Mouse (Mus musculus) embryo, embryonic 11.5 days (tissue): ENCODE measurements around the gene Cib2.
A peak's percentile ranks its signal among the peaks of the same experiment; 100 is the strongest.

Source experiments
- DNase-seq: peaks from one replicate; pipeline ENCODE4 v3.0.0-alpha.2; 2012; ENCODE audit warnings: low read depth, low spot score

The Cib2 gene

GRCm38 (mm10) chr9:54544954-54545315 is 15.1 kb downstream of the Cib2 start:
- no peak for DNase-seq

DNA sequence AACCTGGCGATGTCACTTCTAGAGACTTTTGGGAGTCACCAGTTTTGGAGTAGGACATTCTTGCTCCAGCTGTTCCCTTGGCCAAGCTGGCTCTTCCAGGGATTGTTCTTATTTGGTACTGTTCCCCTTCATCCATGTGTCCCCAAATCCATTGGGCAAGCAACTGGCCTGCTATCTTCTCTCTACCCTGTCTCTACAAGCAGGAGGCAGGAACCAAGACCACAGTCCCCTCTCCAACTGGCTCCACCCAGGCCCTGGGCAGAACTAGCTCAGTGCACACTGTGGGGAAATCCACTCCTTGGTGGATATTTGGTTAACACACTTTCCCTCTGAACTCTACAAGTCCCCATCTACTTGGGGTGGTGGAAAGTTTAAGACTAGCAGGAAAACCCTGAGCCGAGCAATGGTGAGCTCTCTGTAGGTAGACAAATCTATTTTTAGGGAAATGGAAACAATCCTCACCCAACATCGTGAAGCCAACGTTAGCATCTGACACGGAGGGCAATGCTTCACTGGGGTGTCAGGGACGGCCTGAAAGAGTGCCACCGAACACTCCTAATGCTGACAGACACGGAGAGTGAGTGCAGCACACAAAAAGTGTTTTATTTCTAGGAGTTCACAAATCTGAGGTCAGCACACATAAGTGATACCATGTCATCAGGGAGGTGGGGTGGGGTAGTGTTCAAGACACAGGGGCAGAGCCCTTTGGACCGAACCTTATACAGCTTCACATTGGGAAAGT is 15.6 kb downstream of the Cib2 start:
- DNase-seq = no peak

DNA sequence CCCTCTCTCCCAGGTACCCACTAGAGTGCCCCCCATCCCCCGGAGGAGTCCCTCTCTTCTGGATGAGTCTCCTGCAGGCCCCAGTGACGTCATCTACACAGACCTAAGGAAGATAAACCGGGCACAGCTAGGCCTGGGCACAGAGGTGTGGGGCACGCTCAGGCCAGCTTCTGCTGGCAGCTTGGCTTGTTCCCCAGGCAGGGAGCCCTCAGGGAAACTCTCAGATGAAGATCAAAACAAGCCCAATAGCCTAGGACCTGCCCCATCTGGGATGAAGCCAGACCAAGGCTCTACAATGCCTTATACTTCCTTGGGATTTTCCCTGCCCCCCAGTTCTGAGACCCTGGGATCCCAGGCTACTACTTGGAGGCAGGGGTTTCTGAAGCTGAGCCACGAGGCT is 19.2 kb downstream of the Cib2 start:
- no peak for DNase-seq

DNA sequence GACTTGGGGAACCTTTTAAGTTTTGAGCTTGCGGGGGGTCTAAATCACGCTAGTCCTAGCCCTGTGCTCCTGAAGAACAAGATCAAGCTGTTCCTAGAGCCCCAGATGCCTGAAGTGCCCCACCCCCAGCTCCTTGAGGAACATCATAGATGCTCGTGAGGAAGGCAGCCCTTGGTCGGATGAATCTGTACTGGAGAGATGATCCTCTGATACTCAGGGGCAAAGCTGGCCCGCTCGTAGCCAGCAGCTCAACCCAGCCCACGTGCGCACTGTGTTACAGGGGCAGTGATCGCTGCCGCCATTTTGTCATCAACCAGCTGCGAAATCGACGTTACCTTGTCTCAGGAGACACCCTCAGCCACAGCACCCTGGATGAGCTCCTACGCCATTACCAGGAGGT is 21.3 kb downstream of the Cib2 start, which contains the start of gene Sh2d7:
TSS of gene Sh2d7 (plus strand) at position 301 of the 400 bp plus-strand sequence.
- no peak for DNase-seq

DNA sequence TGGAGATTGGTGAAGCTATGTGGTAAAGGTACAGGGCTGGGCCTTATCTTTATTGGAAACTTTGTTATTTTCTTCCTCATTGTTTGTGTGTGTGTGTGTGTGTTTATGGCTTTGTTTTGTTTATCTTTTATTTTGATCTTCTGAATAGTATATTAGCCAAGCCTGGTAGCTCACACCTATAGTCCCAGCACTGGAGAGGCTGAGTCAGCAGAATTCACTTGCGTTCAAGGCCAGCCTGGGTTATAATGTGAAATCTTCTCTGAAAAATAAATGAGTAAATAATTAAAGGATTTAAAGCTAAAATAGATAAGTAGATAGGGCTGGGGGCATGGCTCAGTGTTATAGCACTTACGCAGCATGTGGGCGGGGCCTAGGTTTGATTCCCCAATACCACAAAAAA is 21.8 kb downstream of the Cib2 start:
- DNase-seq = no peak

DNA sequence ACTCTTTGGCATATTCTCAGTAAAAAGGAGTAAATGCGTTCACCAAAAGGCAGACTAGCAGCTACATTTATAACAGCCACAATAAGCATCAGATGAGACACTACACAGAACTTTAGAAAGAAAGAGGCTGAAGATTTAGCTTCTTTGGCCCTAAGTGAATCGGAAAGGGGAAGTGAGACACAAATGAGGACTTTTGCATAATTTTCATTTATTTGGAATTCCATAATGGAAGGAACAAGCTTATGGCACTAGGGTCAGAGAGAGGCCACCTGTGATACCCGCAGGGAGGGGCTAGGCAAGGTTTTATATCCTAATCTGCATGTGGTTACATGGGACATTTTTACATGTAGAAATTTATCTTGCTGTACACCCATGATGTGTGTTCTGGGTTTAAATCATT is 22.5 kb downstream of the Cib2 start:
- DNase-seq = no peak

DNA sequence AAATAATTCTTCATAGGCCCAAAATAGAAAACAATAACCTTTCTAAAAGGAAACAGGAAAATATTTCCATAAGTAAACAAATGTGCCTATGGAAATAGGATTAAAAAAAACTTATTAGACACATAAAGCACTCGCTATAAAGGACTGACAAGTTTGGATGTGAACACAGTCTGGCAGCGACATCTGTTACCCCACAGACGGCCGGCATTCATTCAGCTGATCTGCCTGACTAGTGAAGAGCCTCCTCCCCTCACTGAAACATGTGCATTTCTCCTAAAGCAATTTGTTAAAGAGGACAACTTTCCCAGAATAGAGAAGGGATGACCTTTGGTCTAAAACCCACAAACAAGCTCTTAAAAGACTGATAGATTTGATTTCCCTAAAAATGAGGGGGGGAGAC is 23.0 kb downstream of the Cib2 start:
- DNase-seq = no peak

DNA sequence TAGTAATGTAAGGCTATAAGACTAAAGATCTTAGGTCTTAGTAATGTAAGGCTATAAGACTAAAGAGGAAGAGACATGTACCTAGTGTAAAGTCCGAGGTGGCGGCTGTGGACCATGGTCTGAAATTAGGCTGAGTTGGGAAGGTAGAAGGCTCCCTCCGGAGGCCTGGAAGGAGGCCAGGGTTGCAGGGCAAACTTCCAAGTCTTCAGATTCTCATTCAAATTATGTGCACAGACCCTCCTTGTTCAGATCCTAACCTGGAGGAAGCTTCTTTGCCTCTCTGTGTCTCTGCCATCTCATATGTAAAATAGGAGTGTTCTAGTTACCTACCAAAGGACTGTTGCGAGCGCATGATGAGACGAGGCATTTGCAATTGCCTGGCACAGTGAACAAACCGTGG is 23.8 kb downstream of the Cib2 start:
- no peak for DNase-seq

GRCm38 (mm10) chr9:54533975-54534374 is 26.0 kb downstream of the Cib2 start:
- no peak for DNase-seq

DNA sequence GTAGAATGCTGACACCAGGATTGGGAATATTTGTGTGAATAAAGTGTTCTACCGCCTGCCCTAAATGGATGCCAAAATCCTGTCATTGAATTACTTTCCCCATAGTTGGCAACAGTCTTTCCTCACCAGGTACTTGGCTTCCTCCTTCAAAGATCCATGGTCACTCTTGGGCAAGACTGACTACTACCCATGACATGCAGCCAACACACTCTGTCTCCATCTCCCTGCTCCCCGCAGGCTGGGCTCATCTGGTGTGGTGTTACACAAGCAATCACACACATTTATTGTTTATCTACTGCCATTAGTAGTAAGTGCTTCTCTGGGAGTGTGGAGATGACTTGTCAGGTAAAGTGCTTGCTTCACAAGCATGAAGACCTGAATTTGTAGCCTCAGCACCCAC is 27.1 kb downstream of the Cib2 start:
- DNase-seq = no peak

DNA sequence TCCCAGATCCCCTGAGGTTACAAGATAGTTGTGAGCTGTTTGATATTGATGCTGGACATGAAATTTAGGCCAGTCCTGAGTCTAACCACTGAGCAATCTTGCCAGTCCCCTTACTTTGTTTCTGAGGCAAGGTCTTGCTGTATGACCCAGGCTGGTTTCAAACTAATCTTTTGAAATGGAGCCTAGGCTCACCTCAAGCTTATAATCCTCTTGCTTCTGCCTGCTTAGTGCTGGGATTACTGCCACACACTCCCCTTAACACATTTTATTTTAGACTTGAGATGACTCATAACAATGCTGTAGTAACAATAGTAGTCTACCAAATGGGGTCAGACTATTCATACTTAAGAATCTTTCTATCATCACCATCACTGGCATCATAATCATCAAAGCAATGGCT is 28.6 kb downstream of the Cib2 start:
- no peak for DNase-seq

DNA sequence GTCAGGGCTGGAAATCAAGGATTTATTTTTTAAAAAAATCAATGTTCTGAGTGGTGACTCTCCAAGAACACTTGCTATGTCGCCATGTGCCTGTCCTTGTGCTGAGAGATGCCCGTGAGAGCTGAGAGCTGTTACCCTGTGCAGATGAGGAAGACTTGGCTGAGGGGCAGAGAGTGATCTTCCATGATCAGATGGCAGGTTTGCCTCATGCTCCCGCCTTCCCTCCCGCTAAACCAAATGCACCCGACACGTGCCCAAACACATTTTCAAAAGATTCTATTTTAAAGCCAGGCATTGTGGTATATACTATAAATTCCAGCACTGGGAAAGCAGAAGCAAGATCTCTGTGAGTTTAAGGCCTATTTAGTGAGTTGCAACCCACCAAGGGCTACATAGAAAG is 29.2 kb downstream of the Cib2 start:
- DNase-seq = no peak

- DNase-seq = no peak
Measured at GRCm38 (mm10) chr9:54529950-54530349, 30.1 kb downstream of the Cib2 start.

DNA sequence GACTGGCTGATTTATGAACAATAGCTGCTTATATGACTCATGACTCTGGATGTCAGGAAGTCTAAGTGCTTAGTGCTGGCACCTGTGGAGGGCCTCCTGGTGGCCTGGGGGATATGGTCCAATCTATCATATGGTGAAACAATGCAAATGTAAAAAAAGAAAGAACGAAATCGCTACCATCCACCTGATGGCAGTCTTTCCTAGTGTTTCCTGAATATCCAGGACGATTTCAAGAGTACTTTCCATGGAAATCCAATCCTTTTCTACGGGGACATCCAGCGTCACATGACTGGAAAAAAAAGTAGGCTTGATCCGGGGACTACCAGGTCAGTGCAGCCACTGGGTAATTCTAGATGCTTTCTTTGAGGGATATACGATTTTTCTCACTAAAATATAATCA is 32.3 kb downstream of the Cib2 start:
- DNase-seq = no peak

- DNase-seq = no peak
Measured at GRCm38 (mm10) chr9:54520286-54520685, 39.7 kb downstream of the Cib2 start.

DNA sequence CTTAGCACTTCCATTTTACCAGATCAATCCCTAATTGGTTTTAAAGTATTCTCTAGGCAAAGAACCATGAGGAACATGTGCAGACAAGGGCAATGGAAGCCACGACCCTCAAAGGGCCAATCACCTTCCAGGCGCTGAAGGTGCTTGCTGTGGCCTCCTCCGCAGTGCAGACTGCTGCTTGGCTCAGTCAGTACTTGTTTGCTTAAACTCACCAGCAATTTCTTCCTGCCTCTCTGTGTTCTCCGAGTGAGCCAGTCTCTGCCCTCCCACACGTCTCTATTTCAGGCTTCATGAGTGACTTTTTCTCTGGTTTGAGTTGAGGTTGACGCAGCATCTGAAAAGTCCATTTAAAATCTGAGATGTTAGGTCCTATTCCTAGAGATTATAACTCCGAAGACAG is 41.1 kb downstream of the Cib2 start:
- no peak for DNase-seq

DNA sequence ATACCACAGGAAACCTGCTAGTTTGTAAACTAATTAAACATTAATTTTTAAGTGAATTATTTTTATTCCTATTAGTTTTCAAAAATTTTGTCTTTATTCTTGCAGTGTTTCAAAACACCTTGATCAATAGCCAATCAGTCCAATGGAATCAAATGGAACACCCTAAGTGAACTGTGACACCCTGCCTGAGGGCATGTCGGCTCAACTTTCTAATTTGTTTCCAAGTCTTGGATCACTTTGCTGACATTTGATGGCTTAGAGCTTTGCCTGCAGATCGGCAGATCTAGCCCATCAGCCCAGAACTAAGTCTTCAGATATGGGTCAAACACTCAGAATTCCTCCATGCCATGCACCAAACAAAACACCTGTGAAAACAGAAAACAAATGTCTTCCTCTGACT is 44.0 kb downstream of the Cib2 start:
- no peak for DNase-seq

- DNase-seq = no peak
Measured at GRCm38 (mm10) chr9:54502873-54503272, 57.1 kb downstream of the Cib2 start.

- DNase-seq = no peak
Measured at GRCm38 (mm10) chr9:54502111-54502495, 57.9 kb downstream of the Cib2 start.

- peak; percentile 88 for DNase-seq
Measured at GRCm38 (mm10) chr9:54501453-54502110, 58.4 kb downstream of the Cib2 start, which contains the start of gene Dmxl2. Gene Dmxl2, minus strand, starts transcription at chr9:54501626.

DNA sequence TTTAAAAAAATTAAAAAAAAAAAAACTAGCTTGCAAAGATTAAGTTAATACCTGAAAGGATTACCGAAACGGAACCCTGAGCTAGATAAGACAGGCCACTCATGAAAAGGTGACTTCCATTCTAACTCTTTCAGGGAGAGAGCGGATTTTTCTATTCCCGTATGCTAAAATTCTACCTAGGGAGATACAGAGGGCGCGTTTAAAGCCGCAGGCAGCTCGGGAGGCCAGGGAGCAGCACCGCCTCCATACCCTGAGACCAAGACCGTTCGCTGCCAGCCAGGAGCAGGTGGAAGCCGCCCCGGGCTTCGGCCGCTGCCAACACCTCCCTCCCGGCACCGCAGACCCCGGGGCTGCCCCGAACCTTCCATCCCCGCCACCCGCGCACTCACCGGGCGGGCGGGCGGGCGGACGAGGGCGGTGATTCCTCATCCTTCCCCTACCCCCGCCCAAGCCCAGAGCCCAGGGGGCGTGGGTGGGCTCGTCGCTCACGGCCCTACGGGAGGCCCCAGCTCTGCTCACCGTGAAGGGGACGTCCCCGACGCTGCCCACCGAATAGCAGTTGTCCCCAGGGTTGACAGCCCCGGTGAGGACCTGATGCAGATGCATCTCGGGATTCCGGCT is 59.1 kb downstream of the Cib2 start:
- DNase-seq = no peak

DNA sequence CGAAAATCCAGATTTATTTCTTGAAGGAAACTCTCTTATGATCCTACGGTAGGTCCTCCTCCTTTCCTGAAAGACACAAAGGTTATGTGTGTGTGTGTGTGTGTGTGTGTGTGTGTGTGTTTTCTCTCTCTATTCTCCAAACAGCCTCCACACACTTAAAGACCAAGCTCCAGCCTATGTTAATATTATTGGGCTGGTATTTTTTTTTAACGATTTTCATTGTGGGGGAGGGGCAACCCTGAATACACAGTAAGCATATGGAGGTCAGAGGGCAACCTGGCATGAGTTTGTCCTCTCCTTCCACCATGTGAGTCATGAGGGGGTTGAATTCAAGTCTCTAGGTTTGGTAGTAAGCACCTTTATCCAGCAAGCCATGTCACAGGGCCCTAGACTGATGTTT is 60.2 kb downstream of the Cib2 start:
- no peak for DNase-seq

DNA sequence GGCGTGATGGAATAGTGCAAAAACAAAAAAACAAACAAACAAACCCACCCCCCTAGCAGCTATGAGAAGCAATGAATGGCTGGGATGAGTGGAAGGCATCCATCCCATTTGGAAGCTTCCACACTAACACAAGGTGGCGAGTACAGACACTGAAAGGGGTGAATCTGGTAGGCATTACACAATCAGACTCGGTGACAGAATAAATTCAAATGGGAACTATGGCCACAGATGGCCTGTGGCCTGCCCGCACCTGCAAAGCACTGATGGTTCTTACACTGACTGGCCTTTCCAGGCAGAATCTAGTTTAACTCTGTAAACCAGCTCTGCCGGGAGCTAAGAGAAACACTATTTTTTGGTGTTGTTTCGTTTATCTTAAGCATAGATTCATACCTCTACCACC is 60.7 kb downstream of the Cib2 start:
- no peak for DNase-seq
